Mouse (Mus musculus) liver, adult 2 months (tissue): Measurements from ENCODE around the gene Emc10.

Experiments used
- CTCF ChIP-seq: fragments of 200-500 bp; IDR thresholded peaks from 2 replicates; pipeline ENCODE4 v1.5.1; 2011; ENCODE audit warnings: low read depth, low read length, control low read depth
- POLR2A ChIP-seq: fragments of 200-500 bp; IDR thresholded peaks from 2 replicates; pipeline ENCODE4 v1.6.1; 2011; ENCODE audit warnings: low read length, control low read depth; ENCODE audit not compliant: insufficient read depth; ENCODE audit errors: extremely low read depth

DNA sequence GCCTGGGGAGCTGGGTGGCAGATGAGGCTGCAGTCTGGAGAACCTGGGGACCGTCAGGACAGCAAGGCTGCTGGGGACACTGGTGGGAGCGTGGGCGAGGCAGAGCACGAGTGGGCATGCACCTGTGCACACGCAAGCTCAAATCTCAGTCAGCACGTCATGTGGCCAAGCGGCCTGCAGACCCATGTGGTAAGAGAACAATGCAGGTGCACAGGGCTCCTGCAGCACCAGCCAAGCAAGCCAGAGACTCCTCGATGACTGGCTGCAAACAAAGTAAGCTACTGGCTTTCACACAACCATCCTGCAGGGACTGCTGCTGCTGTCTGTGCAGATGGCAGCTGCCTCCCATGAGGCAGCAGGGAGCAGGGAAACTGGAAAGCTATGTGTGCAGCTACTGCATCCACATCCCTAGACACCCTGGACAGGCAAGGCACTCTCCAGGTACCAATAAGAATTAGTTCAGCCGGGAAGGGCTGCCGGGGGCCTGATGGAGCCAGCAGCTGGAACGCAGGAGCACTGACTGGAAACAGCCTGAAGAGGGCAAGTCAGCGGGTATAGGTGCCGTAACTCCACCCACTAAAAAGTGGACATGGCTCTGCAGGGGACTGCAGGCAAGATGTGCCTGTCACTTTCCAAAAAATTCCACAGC lies 9.3 kb downstream of the Emc10 start:
- TF ChIP-seq CTCF (no peak), POLR2A (no peak)
